Mouse (Mus musculus): Measurements from ENCODE around the gene Abcb1b. TPM values are rescaled to one million over a fixed set of nuclear protein-coding genes. Genes with fewer than 3 reads are reported as not detected.

Abcb1b gene
- polyA plus RNA-seq, 1 experiment from 2014 or later, result 1.8 TPM

DNA sequence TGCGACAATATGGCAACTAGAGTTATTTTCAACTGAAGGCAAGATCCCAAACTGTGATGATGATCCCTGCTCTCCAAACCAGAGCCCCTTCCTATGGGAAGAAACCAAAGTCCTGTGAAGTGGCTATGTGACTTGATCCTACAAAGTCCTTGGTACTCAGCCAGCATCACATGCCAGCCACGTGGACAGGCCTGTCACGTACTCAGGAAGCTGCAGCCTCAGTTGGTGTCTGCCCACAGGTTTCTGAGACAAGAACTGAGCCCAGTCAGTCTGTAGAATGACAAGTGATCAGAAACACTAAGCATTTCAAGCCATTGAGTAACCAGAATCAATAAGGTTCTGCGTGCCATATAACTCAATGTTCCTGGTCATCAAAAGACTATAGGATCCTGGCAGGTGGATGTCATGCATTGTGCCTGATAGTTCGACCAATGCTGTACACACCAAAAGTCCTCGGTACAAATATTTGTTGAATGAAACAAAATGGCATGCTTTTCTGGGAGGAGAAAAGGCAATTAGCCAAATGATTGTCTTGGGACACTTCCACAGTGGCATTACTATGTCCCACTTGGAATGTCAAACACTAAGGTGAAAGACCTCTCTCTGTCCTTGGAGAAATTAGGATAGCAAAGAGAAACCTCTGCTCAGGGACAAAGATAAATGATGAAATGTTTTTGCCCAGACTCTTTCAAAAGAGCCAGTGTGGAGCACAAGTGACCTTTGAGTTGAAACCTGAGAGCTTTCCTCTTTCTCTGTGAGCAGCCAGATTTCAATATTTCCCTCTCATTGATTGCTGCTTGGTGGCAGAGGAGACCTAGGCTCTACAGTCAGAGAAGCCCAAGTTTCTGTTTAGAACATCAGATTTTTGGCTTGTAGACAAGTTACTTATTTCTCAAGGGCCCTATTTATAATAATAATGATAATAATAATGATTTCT is 75.3 kb downstream of the Abcb1b start:
- Histone ChIP-seq H3K27me3 (replicated peaks; ENCODE audit: insufficient read depth, low read length) (no peaks in the 10 kb centered on the region), H3K36me3 (ENCODE audit: insufficient read depth, low read length) (no peaks in the 10 kb centered on the region), H3K4me3 (ENCODE audit: low read depth, low read length) (no peak overlapping the region), H3K4me2 (replicated peaks; ENCODE audit: low read depth, low read length) (no peak overlapping the region), H3K4me1 (ENCODE audit: insufficient read depth, low read depth, low read length) (no peaks in the 10 kb centered on the region), H3K27ac (ENCODE audit: low read length) (no peak overlapping the region), H3K9ac (replicated peaks; ENCODE audit: low read depth) (no peak overlapping the region), H3K9me3 (ENCODE audit: low read length) (no peaks in the 10 kb centered on the region)
- WGBS, result 76% methylated on average over 6 of the region's 6 CpGs
- ATAC-seq (no peak), DNase-seq (ENCODE audit: low spot score) (no peak)
- no peak for TF ChIP-seq CTCF (IDR thresholded peaks at IDR 0.05)

- Histone ChIP-seq H3K9me3 (ENCODE audit: low read length) (no peaks in the 10 kb centered on the region), H3K4me3 (ENCODE audit: low read depth, low read length) (no peak overlapping the region), H3K4me2 (replicated peaks; ENCODE audit: low read depth, low read length) (no peak overlapping the region), H3K36me3 (ENCODE audit: insufficient read depth, low read length) (no peaks in the 10 kb centered on the region), H3K9ac (replicated peaks; ENCODE audit: low read depth) (no peak overlapping the region), H3K27me3 (replicated peaks; ENCODE audit: insufficient read depth, low read length) (no peaks in the 10 kb centered on the region), H3K4me1 (ENCODE audit: insufficient read depth, low read depth, low read length) (no peaks in the 10 kb centered on the region), H3K27ac (ENCODE audit: low read length) (no peak overlapping the region)
- no peak for ATAC-seq
- TF ChIP-seq CTCF (IDR thresholded peaks at IDR 0.05) (no peak), EP300 (IDR thresholded peaks at IDR 0.05) (no peak)
- DNase-seq (ENCODE audit: low spot score), result no peak
- WGBS, result 72% methylated on average over 2 of the region's 2 CpGs
These were observed 79.1 kb downstream of the Abcb1b start for GRCm38 (mm10) chr5:8877086-8877485.

GRCm38 (mm10) chr5:8877800-8878199 is 79.9 kb downstream of the Abcb1b start:
- no peak for TF ChIP-seq EP300 (IDR thresholded peaks at IDR 0.05)
- TF ChIP-seq CTCF (IDR thresholded peaks at IDR 0.05), result no peak
- Histone ChIP-seq H3K27ac (ENCODE audit: low read length) (no peak overlapping the region), H3K9me3 (ENCODE audit: low read length) (no peaks in the 10 kb centered on the region), H3K27me3 (replicated peaks; ENCODE audit: insufficient read depth, low read length) (no peaks in the 10 kb centered on the region), H3K4me2 (replicated peaks; ENCODE audit: low read depth, low read length) (no peak overlapping the region), H3K36me3 (ENCODE audit: insufficient read depth, low read length) (no peaks in the 10 kb centered on the region), H3K4me1 (ENCODE audit: insufficient read depth, low read depth, low read length) (no peaks in the 10 kb centered on the region), H3K4me3 (ENCODE audit: low read depth, low read length) (no peak overlapping the region), H3K9ac (replicated peaks; ENCODE audit: low read depth) (no peak overlapping the region)
- ATAC-seq, result no peak
- WGBS, result 59% methylated on average over 5 of the region's 5 CpGs
- DNase-seq (ENCODE audit: low spot score), result no peak

- ATAC-seq (no peak), DNase-seq (ENCODE audit: low spot score) (no peak)
- Histone ChIP-seq H3K27me3 (replicated peaks; ENCODE audit: insufficient read depth, low read length) (no peaks in the 10 kb centered on the region), H3K27ac (ENCODE audit: low read length) (no peak overlapping the region), H3K4me1 (ENCODE audit: insufficient read depth, low read depth, low read length) (no peaks in the 10 kb centered on the region), H3K4me3 (ENCODE audit: low read depth, low read length) (no peak overlapping the region), H3K4me2 (replicated peaks; ENCODE audit: low read depth, low read length) (no peak overlapping the region), H3K9ac (replicated peaks; ENCODE audit: low read depth) (no peak overlapping the region), H3K36me3 (ENCODE audit: insufficient read depth, low read length) (no peaks in the 10 kb centered on the region), H3K9me3 (ENCODE audit: low read length) (no peaks in the 10 kb centered on the region)
- TF ChIP-seq EP300 (IDR thresholded peaks at IDR 0.05), result no peak
- TF ChIP-seq CTCF (IDR thresholded peaks at IDR 0.05), result no peak
- 73% methylated on average over 2 of the region's 2 CpGs for WGBS
These were observed 87.9 kb downstream of the Abcb1b start for GRCm38 (mm10) chr5:8885837-8886236.

- Histone ChIP-seq H3K27ac (ENCODE audit: low read length) (no peak within 1 kb of the TSS), H3K36me3 (ENCODE audit: insufficient read depth, low read length) (no peaks in the 10 kb centered on the region), H3K27me3 (replicated peaks; ENCODE audit: insufficient read depth, low read length) (peaks cover 4% of the 10 kb centered on the region; the same call in 1 of the 2 replicates), H3K9ac (replicated peaks; ENCODE audit: low read depth) (peak within 1 kb of the TSS; percentile 32; the same call in 1 of the 2 replicates), H3K4me1 (ENCODE audit: insufficient read depth, low read depth, low read length) (no peaks in the 10 kb centered on the region), H3K4me3 (ENCODE audit: low read depth, low read length) (peak within 1 kb of the TSS; percentile 50), H3K9me3 (ENCODE audit: low read length) (no peaks in the 10 kb centered on the region), H3K4me2 (replicated peaks; ENCODE audit: low read depth, low read length) (peak within 1 kb of the TSS; percentile 95)
- TF ChIP-seq CTCF (IDR thresholded peaks at IDR 0.05) (peak; percentile 54), EP300 (IDR thresholded peaks at IDR 0.05) (no peak)
- ATAC-seq (peak; percentile 76), DNase-seq (ENCODE audit: low spot score) (peak; percentile 43)
- 1% methylated on average over 32 of the region's 65 CpGs for WGBS
These were observed 95.6 kb downstream of the Abcb1b start, which contains the start of gene Abcb4 for GRCm38 (mm10) chr5:8893300-8894103. Gene Abcb4 (plus strand): TSS chr5:8893717.

DNA sequence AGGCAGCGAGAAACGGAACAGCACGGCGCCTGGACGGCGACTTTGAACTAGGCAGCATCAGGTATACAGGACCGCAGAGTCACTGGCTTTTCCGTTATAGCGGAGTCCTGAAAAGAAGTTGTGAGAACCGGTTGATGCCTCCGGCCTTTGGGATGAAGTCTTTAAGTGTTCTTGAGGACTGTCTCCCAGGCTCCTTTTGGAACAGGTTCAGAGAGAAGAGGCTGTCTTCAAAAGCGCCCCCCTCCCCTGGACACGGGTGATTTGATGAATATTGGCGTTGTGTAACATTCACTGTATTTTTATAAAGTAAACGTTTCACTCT is 96.1 kb downstream of the Abcb1b start:
- peak overlapping the region; percentile 95 for H3K4me2 ChIP-seq (replicated peaks; ENCODE audit: low read depth, low read length)
- TF ChIP-seq CTCF (IDR thresholded peaks at IDR 0.05), result no peak
- TF ChIP-seq EP300 (IDR thresholded peaks at IDR 0.05), result no peak
- no peaks in the 10 kb centered on the region for H3K4me1 ChIP-seq (ENCODE audit: insufficient read depth, low read depth, low read length)
- WGBS, result 6% methylated on average over 15 of the region's 15 CpGs
- H3K9ac ChIP-seq (replicated peaks; ENCODE audit: low read depth), result no peak overlapping the region
- no peaks in the 10 kb centered on the region for H3K36me3 ChIP-seq (ENCODE audit: insufficient read depth, low read length)
- no peaks in the 10 kb centered on the region for H3K9me3 ChIP-seq (ENCODE audit: low read length)
- ATAC-seq (no peak), DNase-seq (ENCODE audit: low spot score) (no peak)
- peak overlapping the region; percentile 50 for H3K4me3 ChIP-seq (ENCODE audit: low read depth, low read length)
- H3K27ac ChIP-seq (ENCODE audit: low read length), result no peak overlapping the region
- peaks cover 4% of the 10 kb centered on the region; the same call in 1 of the 2 replicates for H3K27me3 ChIP-seq (replicated peaks; ENCODE audit: insufficient read depth, low read length)

Data from lung, postnatal 0 days (tissue).